Mouse (Mus musculus): ENCODE measurements around the gene Cdca4. TPM values are rescaled to one million over a fixed set of nuclear protein-coding genes. Genes with fewer than 3 reads are reported as not detected.
A peak's percentile ranks its signal among the peaks of the same experiment; 100 is the strongest.

Gene Cdca4
- total RNA-seq, 2 experiments from 2014 or later = 13.9 to 14.3 TPM

- no peak for DNase-seq (ENCODE audit: low spot score in 2 of 2)
Observed at GRCm38 (mm10) chr12:112801864-112802846, 27.1 kb downstream of the Cdca4 start, which contains the start of gene Ahnak2. TSS of gene Ahnak2 (minus strand) at chr12:112802657.

GRCm38 (mm10) chr12:112800476-112800875 is 28.7 kb downstream of the Cdca4 start:
- DNase-seq (ENCODE audit: low spot score in 2 of 2) = peak; percentile 70 to 75

- DNase-seq (ENCODE audit: low spot score in 2 of 2) = no peak
Observed at GRCm38 (mm10) chr12:112799237-112799970, 29.8 kb downstream of the Cdca4 start.

- no peak for DNase-seq (ENCODE audit: low spot score in 2 of 2)
Observed at GRCm38 (mm10) chr12:112798716-112799115, 30.5 kb downstream of the Cdca4 start.

- no peak for DNase-seq (ENCODE audit: low spot score in 2 of 2)
Observed at GRCm38 (mm10) chr12:112798332-112798681, 30.9 kb downstream of the Cdca4 start.

GRCm38 (mm10) chr12:112797672-112798331 is 31.4 kb downstream of the Cdca4 start:
- DNase-seq (ENCODE audit: low spot score in 2 of 2) = peak; percentile 53

GRCm38 (mm10) chr12:112796551-112797510 is 32.4 kb downstream of the Cdca4 start:
- DNase-seq (ENCODE audit: low spot score in 2 of 2) = no peak

GRCm38 (mm10) chr12:112795466-112796104 is 33.6 kb downstream of the Cdca4 start:
- DNase-seq (ENCODE audit: low spot score in 2 of 2) = no peak

GRCm38 (mm10) chr12:112794998-112795397 is 34.2 kb downstream of the Cdca4 start:
- DNase-seq (ENCODE audit: low spot score in 2 of 2) = no peak

- DNase-seq (ENCODE audit: low spot score in 2 of 2) = no peak
Observed at GRCm38 (mm10) chr12:112794356-112794816, 34.8 kb downstream of the Cdca4 start.

- no peak for DNase-seq (ENCODE audit: low spot score in 2 of 2)
Observed at GRCm38 (mm10) chr12:112793601-112794355, 35.4 kb downstream of the Cdca4 start.

GRCm38 (mm10) chr12:112791026-112791425 is 38.2 kb downstream of the Cdca4 start:
- DNase-seq (ENCODE audit: low spot score in 2 of 2) = no peak

- DNase-seq (ENCODE audit: low spot score in 2 of 2) = no peak
Observed at GRCm38 (mm10) chr12:112774481-112774880, 54.7 kb downstream of the Cdca4 start.

GRCm38 (mm10) chr12:112774026-112774425 is 55.2 kb downstream of the Cdca4 start:
- DNase-seq (ENCODE audit: low spot score in 2 of 2) = peak in 1 of 2 experiments; percentile 10

- peak in 1 of 2 experiments; percentile 16 for DNase-seq (ENCODE audit: low spot score in 2 of 2)
Observed at GRCm38 (mm10) chr12:112773366-112773765, 55.9 kb downstream of the Cdca4 start.

- peak in 1 of 2 experiments; percentile 4 for DNase-seq (ENCODE audit: low spot score in 2 of 2)
Observed at GRCm38 (mm10) chr12:112772306-112772705, 56.9 kb downstream of the Cdca4 start.

GRCm38 (mm10) chr12:112770396-112770795 is 58.8 kb downstream of the Cdca4 start:
- DNase-seq (ENCODE audit: low spot score in 2 of 2) = peak in 1 of 2 experiments; percentile 14
